Mouse (Mus musculus) C3H10T1/2 (cell line): ENCODE results near the gene Mrgprb8. TPM values are rescaled to one million over a fixed set of nuclear protein-coding genes. Genes with fewer than 3 reads are reported as not detected.

ENCODE experiments used
- polyA plus RNA-seq, 2 experiments: library from polyadenylated mRNA; unstranded; fragments of >200 nt; fragmentation: generic; extraction: Trizol; gene quantifications; one replicate each; pipeline ENCODE4 v1.2.1; 2012; ENCODE audit warnings: missing spikeins in 2 of 2

Mrgprb8 gene
- not detected for polyA plus RNA-seq

DNA sequence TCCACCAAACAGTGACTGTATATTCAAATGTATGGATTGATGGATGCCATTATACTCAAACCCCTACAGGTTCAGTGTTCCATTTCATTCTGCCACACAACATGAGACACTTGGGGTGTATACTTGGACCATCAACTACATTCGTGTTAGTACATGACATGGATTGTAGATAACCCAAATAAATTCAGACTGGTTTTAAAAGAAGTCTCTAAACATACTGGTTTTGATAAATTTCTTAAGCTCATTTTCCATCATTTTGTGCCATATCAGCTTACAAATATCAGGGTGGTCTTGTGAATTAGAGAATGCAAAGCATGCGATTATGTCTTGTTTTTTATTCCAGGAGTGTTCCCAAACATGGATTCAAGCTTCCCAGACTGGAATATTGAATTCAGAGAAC is at the start of gene Mrgprb8:
Gene Mrgprb8 (plus strand): TSS at position 301 of the 400 bp plus-strand sequence.

Other genes with a start within 250 kb of the Mrgprb8 start
- not detected for gene Mrgprb5, start 219.5 kb upstream of the Mrgprb8 start, polyA plus RNA-seq
- gene Mrgprb4, start 189.2 kb upstream of the Mrgprb8 start, polyA plus RNA-seq = not detected
- not detected for gene Mrgprb1, start 67.8 kb downstream of the Mrgprb8 start, polyA plus RNA-seq
- gene Mrgprx2, start 110.8 kb downstream of the Mrgprb8 start, polyA plus RNA-seq = not detected
- gene Mrgprb2, start 169.6 kb downstream of the Mrgprb8 start, polyA plus RNA-seq = not detected